Mouse (Mus musculus) common myeloid progenitor, adult 5-6 weeks (primary cell): ENCODE results near the gene Tbc1d1. TPM values are rescaled to one million over a fixed set of nuclear protein-coding genes. Genes with fewer than 3 reads are reported as not detected.

Experiments
- ATAC-seq: replicated peaks from 2 replicates; pipeline ENCODE4 v1.8.0; 2016; ENCODE audit warnings: low read depth, mild to moderate bottlenecking, moderate TSS enrichment, inconsistent platforms; ENCODE audit not compliant: poor library complexity, severe bottlenecking
- total RNA-seq: library from RNA; stranded (forward); fragments of 200-1000, 187-1606 nt; gene quantifications from 2 replicates; pipeline ENCODE4 v1.2.3, GENCODE M21; 2017

Gene Tbc1d1
- total RNA-seq, 1 experiment from 2014 or later: 33.9 TPM

GRCm38 (mm10) chr5:64266534-64266933 is 110.4 kb downstream of the Tbc1d1 start:
- no peak for ATAC-seq

GRCm38 (mm10) chr5:64267279-64267678 is 111.2 kb downstream of the Tbc1d1 start:
- ATAC-seq: peak; percentile 79

- no peak for ATAC-seq
These were observed 113.6 kb downstream of the Tbc1d1 start for GRCm38 (mm10) chr5:64269669-64270068.

GRCm38 (mm10) chr5:64273517-64273916 is 117.4 kb downstream of the Tbc1d1 start:
- no peak for ATAC-seq

GRCm38 (mm10) chr5:64274296-64274695 is 118.2 kb downstream of the Tbc1d1 start:
- ATAC-seq: no peak

GRCm38 (mm10) chr5:64274738-64275451 is 118.8 kb downstream of the Tbc1d1 start:
- ATAC-seq: peak; percentile 91

GRCm38 (mm10) chr5:64277646-64278191 is 121.6 kb downstream of the Tbc1d1 start:
- ATAC-seq: no peak

- ATAC-seq: no peak
These were observed 123.6 kb downstream of the Tbc1d1 start for GRCm38 (mm10) chr5:64279668-64280067.

GRCm38 (mm10) chr5:64280191-64280590 is 124.1 kb downstream of the Tbc1d1 start:
- ATAC-seq: no peak

GRCm38 (mm10) chr5:64280613-64281012 is 124.5 kb downstream of the Tbc1d1 start:
- ATAC-seq: no peak

- no peak for ATAC-seq
These were observed 125.6 kb downstream of the Tbc1d1 start for GRCm38 (mm10) chr5:64281674-64282073.

GRCm38 (mm10) chr5:64282594-64282993 is 126.5 kb downstream of the Tbc1d1 start:
- ATAC-seq: no peak

- no peak for ATAC-seq
These were observed 129.2 kb downstream of the Tbc1d1 start for GRCm38 (mm10) chr5:64285289-64285688.

GRCm38 (mm10) chr5:64285851-64286250 is 129.7 kb downstream of the Tbc1d1 start:
- no peak for ATAC-seq

GRCm38 (mm10) chr5:64287287-64287686 is 131.2 kb downstream of the Tbc1d1 start:
- no peak for ATAC-seq

- ATAC-seq: peak; percentile 37
These were observed 132.2 kb downstream of the Tbc1d1 start for GRCm38 (mm10) chr5:64288031-64288928.

GRCm38 (mm10) chr5:64289202-64290060 is 133.3 kb downstream of the Tbc1d1 start:
- peak; percentile 85 for ATAC-seq

- no peak for ATAC-seq
These were observed 133.9 kb downstream of the Tbc1d1 start for GRCm38 (mm10) chr5:64290061-64290345.

GRCm38 (mm10) chr5:64291657-64292056 is 135.6 kb downstream of the Tbc1d1 start:
- ATAC-seq: no peak

- ATAC-seq: no peak
These were observed 139.5 kb downstream of the Tbc1d1 start for GRCm38 (mm10) chr5:64295621-64296020.
